25 mouse cellular contexts compared by ENCODE assay signal in genomic region chr3:66964884-66965283, GRCm38 (mm10). TPM values are rescaled to one million over a fixed set of nuclear protein-coding genes. Genes with fewer than 3 reads are reported as not detected.
DNase-seq lines count a peak whose midpoint lies in the region; ATAC-seq and TF ChIP-seq lines count a peak whose summit lies in the region.
"Had no signal": no experiment of that assay in that cellular context is flagged by ENCODE, and none has a peak within 500 bp of the region (broad histone marks: within the 10 kb centered on the region; RNA-seq: fewer than 3 reads in every experiment).

No protein-coding gene starts in this region.

- intact Hi-C loops in left cerebral cortex, adult 2 months (cut with DNase I), result no loop called here

- DNase-seq in embryo, embryonic 10 days (ENCODE audit: low spot score), result peak; percentile 38
- DNase-seq in embryo, embryonic 9.5 days (ENCODE audit: extremely low spot score), result no peak
- no peak for DNase-seq in liver, embryonic 11.5 days (ENCODE audit: low spot score)
- DNase-seq in spleen, adult 18-20 months, result no peak
- DNase-seq in left cerebral cortex, adult 2 months (ENCODE audit: extremely low spot score in 1 of 2, low spot score in 2 of 2), result no peak
- no peak for DNase-seq in adrenal gland, postnatal 14 days
- DNase-seq: adrenal gland, postnatal 10 days; B cell, adult 2 months; cerebellum, adult 11-12 months; cerebellum, adult 9-11 months; cerebellum, postnatal 36 days; forebrain, postnatal 0 days; gastrocnemius, postnatal 36 days; heart, adult 11 months; heart, postnatal 14 days had no signal

- H3K4me1 ChIP-seq in liver, embryonic 11.5 days (replicated peaks; ENCODE audit: control insufficient read depth, insufficient read depth, low read length), result no peaks in the 10 kb centered on the region
- H3K4me1 ChIP-seq in liver, embryonic 15.5 days (replicated peaks), result no peaks in the 10 kb centered on the region
- H3K4me1 ChIP-seq: forebrain, embryonic 13.5 days; heart, embryonic 15.5 days; hindbrain, embryonic 13.5 days had no signal

- WGBS in liver, embryonic 11.5 days, result 53% methylated on average over 3 of the region's 3 CpGs
- 47% methylated on average over 3 of the region's 3 CpGs for WGBS in liver, embryonic 15.5 days (ENCODE audit: insufficient replicate concordance)

- no peak overlapping the region for H3K4me2 ChIP-seq in liver, embryonic 11.5 days
- H3K4me2 ChIP-seq in liver, embryonic 15.5 days, result no peak overlapping the region
- H3K4me2 ChIP-seq: forebrain, embryonic 13.5 days; heart, embryonic 11.5 days; heart, embryonic 15.5 days; hindbrain, embryonic 13.5 days had no signal

- no peak overlapping the region for H3K9ac ChIP-seq in liver, embryonic 11.5 days (ENCODE audit: low read depth, low read length)
- no peak overlapping the region for H3K9ac ChIP-seq in liver, embryonic 15.5 days
- H3K9ac ChIP-seq: forebrain, embryonic 13.5 days; forebrain, postnatal 0 days; heart, embryonic 15.5 days; hindbrain, embryonic 13.5 days had no signal

- no peaks in the 10 kb centered on the region for H3K36me3 ChIP-seq in liver, embryonic 11.5 days (ENCODE audit: control insufficient read depth, insufficient read depth, low read length)
- H3K36me3 ChIP-seq in liver, embryonic 15.5 days (replicated peaks), result no peaks in the 10 kb centered on the region
- H3K36me3 ChIP-seq: G1E; heart, embryonic 15.5 days; hindbrain, embryonic 13.5 days had no signal

- H3K27ac ChIP-seq in liver, embryonic 11.5 days (ENCODE audit: low read depth, low read length), result no peak overlapping the region
- H3K27ac ChIP-seq in liver, embryonic 15.5 days (replicated peaks), result no peak overlapping the region
- H3K27ac ChIP-seq in left cerebral cortex, adult 2 months, result no peak overlapping the region
- H3K27ac ChIP-seq: forebrain, embryonic 13.5 days; heart, embryonic 15.5 days; hindbrain, embryonic 13.5 days; hindbrain, postnatal 0 days had no signal

- H3K9me3 ChIP-seq in liver, embryonic 11.5 days (ENCODE audit: control insufficient read depth, low read length), result no peaks in the 10 kb centered on the region
- H3K9me3 ChIP-seq in liver, embryonic 15.5 days (replicated peaks), result no peaks in the 10 kb centered on the region
- H3K9me3 ChIP-seq: forebrain, embryonic 13.5 days; G1E; heart, embryonic 15.5 days; hindbrain, embryonic 13.5 days had no signal

- H3K4me3 ChIP-seq in liver, embryonic 11.5 days (ENCODE audit: low read depth, low read length), result no peak overlapping the region
- H3K4me3 ChIP-seq in liver, embryonic 15.5 days (replicated peaks), result no peak overlapping the region
- H3K4me3 ChIP-seq in left cerebral cortex, adult 2 months, result no peak overlapping the region
- H3K4me3 ChIP-seq: forebrain, embryonic 13.5 days; heart, embryonic 15.5 days; hindbrain, embryonic 13.5 days had no signal

- peak; percentile 68 for ATAC-seq in liver, embryonic 11.5 days (replicated peaks; ENCODE audit: low FRiP score)
- peak; percentile 64; the same call in 1 of the 2 replicates for ATAC-seq in liver, embryonic 15.5 days (ENCODE audit: insufficient read depth)
- ATAC-seq: CD4-positive, CD25-positive, alpha-beta regulatory T cell, adult 4 months; forebrain, embryonic 13.5 days; forebrain, postnatal 0 days; hindbrain, postnatal 0 days had no signal

- H3K27me3 ChIP-seq in liver, embryonic 11.5 days (replicated peaks; ENCODE audit: control insufficient read depth, insufficient read depth, low read length), result peaks cover 15% of the 10 kb centered on the region
- peaks cover 12% of the 10 kb centered on the region for H3K27me3 ChIP-seq in liver, embryonic 15.5 days

- no peak for TF ChIP-seq CTCF in left cerebral cortex, adult 2 months (IDR thresholded peaks at IDR 0.05)

RNA-seq across cellular contexts. Expression of gene Rsrc1, which starts 16.3 kb away (rescaled TPM):
- polyA plus RNA-seq in liver, embryonic 11.5 days (2014; fragmentation: Nextera tagmentation; extraction: Ambion mirVana), result 27.4 and 32.7 TPM in 2 replicates
- 6.1 and 6.6 TPM in 2 replicates for polyA plus RNA-seq in liver, embryonic 15.5 days (2015; fragmentation: Nextera tagmentation; extraction: Ambion mirVana)
- 10 to 100 TPM; 36.3 to 37.2 TPM for total RNA-seq in left cerebral cortex, adult 2 months (2021)
- total RNA-seq in adrenal gland, postnatal 14 days (2021), result 26.3 and 31.2 TPM in 2 replicates

RNA-seq across cellular contexts. Expression of gene Shox2, which starts 16.7 kb away (rescaled TPM):
- 1.1 and 2.9 TPM in 2 replicates for polyA plus RNA-seq in liver, embryonic 11.5 days (2014; fragmentation: Nextera tagmentation; extraction: Ambion mirVana)
- 0.10 and 0.20 TPM in 2 replicates for polyA plus RNA-seq in liver, embryonic 15.5 days (2015; fragmentation: Nextera tagmentation; extraction: Ambion mirVana)
- not detected for total RNA-seq in left cerebral cortex, adult 2 months (2021)
- total RNA-seq in adrenal gland, postnatal 14 days (2021), result 1.5 and 2.2 TPM in 2 replicates
- total RNA-seq: hematopoietic stem cell, adult 5-6 weeks had no signal
- polyA plus RNA-seq: CD4-positive, CD25-positive, alpha-beta regulatory T cell, adult 4 months; intestine, embryonic 14.5 days had no signal
